Mouse (Mus musculus): ENCODE measurements around the gene Sytl5. TPM values are rescaled to one million over a fixed set of nuclear protein-coding genes. Genes with fewer than 3 reads are reported as not detected.
A peak's percentile ranks its signal among the peaks of the same experiment; 100 is the strongest.

Gene Sytl5
- 0.33 and 0.51 TPM in 2 replicates for polyA plus RNA-seq (2012; rRNA removed)

GRCm38 (mm10) chrX:9885322-9885721 lies at the start of gene Sytl5:
Sytl5 (plus strand) TSS chrX:9885622.
- DNase-seq (ENCODE audit: low read depth): no peak
- no peak for TF ChIP-seq CTCF (IDR thresholded peaks at IDR 0.05; ENCODE audit: borderline replicate concordance, extremely low read depth, insufficient read depth, insufficient read length)
- TF ChIP-seq POLR2A (IDR thresholded peaks at IDR 0.05; ENCODE audit: borderline replicate concordance, extremely low read depth, insufficient read depth, insufficient read length, poor library complexity, severe bottlenecking): no peak

GRCm38 (mm10) chrX:9846628-9847027 lies 38.8 kb upstream of the Sytl5 start, which contains the start of gene Hypm:
Hypm (plus strand) TSS chrX:9846928.
- no peak for DNase-seq (ENCODE audit: low read depth)
- TF ChIP-seq POLR2A (IDR thresholded peaks at IDR 0.05; ENCODE audit: borderline replicate concordance, extremely low read depth, insufficient read depth, insufficient read length, poor library complexity, severe bottlenecking) (no peak), CTCF (IDR thresholded peaks at IDR 0.05; ENCODE audit: borderline replicate concordance, extremely low read depth, insufficient read depth, insufficient read length) (no peak)

- no peak for DNase-seq (ENCODE audit: low read depth)
- TF ChIP-seq CTCF (IDR thresholded peaks at IDR 0.05; ENCODE audit: borderline replicate concordance, extremely low read depth, insufficient read depth, insufficient read length): no peak
- TF ChIP-seq POLR2A (IDR thresholded peaks at IDR 0.05; ENCODE audit: borderline replicate concordance, extremely low read depth, insufficient read depth, insufficient read length, poor library complexity, severe bottlenecking): no peak
Measured at GRCm38 (mm10) chrX:9849403-9849802, 36.0 kb upstream of the Sytl5 start, which contains the start of gene H2al3. H2al3 (plus strand) TSS chrX:9849703.

DNA sequence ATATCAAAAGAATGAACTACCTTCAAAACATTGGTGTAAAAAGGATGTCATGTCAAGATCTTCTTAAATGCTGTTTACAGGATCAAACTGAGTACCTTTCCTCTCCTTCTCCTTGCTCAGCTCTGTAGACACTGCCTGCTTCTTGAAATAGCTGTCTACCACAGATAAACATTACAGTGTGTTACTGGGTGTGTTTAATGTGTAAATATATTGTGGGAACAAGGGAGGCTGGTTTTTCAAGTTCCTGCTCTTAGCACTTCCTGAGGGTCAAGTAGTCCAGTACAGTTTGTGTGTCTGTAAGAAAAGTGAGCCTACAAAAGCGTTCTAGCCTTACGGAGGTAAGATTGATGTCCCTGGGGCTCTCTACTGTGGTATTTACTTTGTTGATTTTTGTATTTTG lies 23.6 kb upstream of the Sytl5 start:
- TF ChIP-seq CTCF (IDR thresholded peaks at IDR 0.05; ENCODE audit: borderline replicate concordance, extremely low read depth, insufficient read depth, insufficient read length) (no peak), POLR2A (IDR thresholded peaks at IDR 0.05; ENCODE audit: borderline replicate concordance, extremely low read depth, insufficient read depth, insufficient read length, poor library complexity, severe bottlenecking) (no peak)
- no peak for DNase-seq (ENCODE audit: low read depth)

- DNase-seq (ENCODE audit: low read depth): no peak
- TF ChIP-seq CTCF (IDR thresholded peaks at IDR 0.05; ENCODE audit: borderline replicate concordance, extremely low read depth, insufficient read depth, insufficient read length) (no peak), POLR2A (IDR thresholded peaks at IDR 0.05; ENCODE audit: borderline replicate concordance, extremely low read depth, insufficient read depth, insufficient read length, poor library complexity, severe bottlenecking) (no peak)
Measured at GRCm38 (mm10) chrX:9875519-9875918, 9.9 kb upstream of the Sytl5 start.

GRCm38 (mm10) chrX:9909572-9909971 lies 24.1 kb downstream of the Sytl5 start:
- no peak for TF ChIP-seq POLR2A (IDR thresholded peaks at IDR 0.05; ENCODE audit: borderline replicate concordance, extremely low read depth, insufficient read depth, insufficient read length, poor library complexity, severe bottlenecking)
- no peak for TF ChIP-seq CTCF (IDR thresholded peaks at IDR 0.05; ENCODE audit: borderline replicate concordance, extremely low read depth, insufficient read depth, insufficient read length)
- no peak for DNase-seq (ENCODE audit: low read depth)

- DNase-seq (ENCODE audit: low read depth): peak; percentile 5
- TF ChIP-seq CTCF (IDR thresholded peaks at IDR 0.05; ENCODE audit: borderline replicate concordance, extremely low read depth, insufficient read depth, insufficient read length): no peak
- TF ChIP-seq POLR2A (IDR thresholded peaks at IDR 0.05; ENCODE audit: borderline replicate concordance, extremely low read depth, insufficient read depth, insufficient read length, poor library complexity, severe bottlenecking): no peak
Measured at GRCm38 (mm10) chrX:9933839-9934238, 48.4 kb downstream of the Sytl5 start.

DNA sequence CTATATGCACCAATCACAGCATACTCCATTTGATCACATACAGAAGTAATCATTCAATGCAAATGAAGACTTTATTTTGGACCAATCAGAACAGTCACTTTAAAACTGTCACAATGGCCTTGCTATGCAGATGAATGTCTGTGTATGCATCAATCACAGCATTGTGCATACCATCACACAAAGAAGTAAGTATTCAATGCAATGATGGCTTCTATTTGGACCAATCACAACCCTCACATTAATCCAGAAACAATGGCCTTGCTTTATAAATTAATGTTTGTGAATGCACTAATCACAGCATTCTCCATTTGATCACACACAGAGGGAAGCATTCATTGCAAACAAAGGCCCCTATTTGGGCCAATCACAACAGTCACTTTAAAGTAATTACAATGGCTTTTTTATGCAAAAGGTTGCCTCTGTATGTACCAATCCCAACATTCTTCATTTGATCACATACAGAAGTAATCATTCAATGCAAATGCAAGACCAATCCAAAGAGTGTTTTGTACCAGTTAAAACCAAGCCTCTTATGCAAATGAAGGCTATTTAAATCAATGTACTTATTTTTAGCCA lies 98.8 kb downstream of the Sytl5 start:
- DNase-seq (ENCODE audit: low read depth): peak; percentile 66
- TF ChIP-seq POLR2A (IDR thresholded peaks at IDR 0.05; ENCODE audit: borderline replicate concordance, extremely low read depth, insufficient read depth, insufficient read length, poor library complexity, severe bottlenecking): no peak
- TF ChIP-seq CTCF (IDR thresholded peaks at IDR 0.05; ENCODE audit: borderline replicate concordance, extremely low read depth, insufficient read depth, insufficient read length): no peak

DNA sequence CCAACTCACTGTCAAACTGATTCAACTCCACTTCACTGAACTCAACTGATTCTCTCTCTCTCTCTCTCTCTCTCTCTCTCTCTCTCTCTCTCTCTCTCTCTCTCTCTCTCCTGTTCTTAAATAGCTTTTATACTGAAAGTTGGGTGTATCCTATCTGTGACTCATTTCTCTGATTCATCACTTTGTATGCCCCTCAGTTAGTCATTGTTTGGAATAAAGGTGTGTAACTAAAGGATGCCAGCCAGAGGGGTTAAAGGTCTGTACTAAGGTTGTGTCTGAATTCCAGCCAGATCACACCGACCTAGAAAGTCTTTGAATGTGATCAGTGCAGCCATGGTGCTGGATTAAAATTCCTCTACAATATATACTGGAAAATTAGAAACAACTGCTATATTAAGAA lies 115.3 kb downstream of the Sytl5 start:
- DNase-seq (ENCODE audit: low read depth): no peak
- TF ChIP-seq POLR2A (IDR thresholded peaks at IDR 0.05; ENCODE audit: borderline replicate concordance, extremely low read depth, insufficient read depth, insufficient read length, poor library complexity, severe bottlenecking): no peak
- TF ChIP-seq CTCF (IDR thresholded peaks at IDR 0.05; ENCODE audit: borderline replicate concordance, extremely low read depth, insufficient read depth, insufficient read length): no peak

DNA sequence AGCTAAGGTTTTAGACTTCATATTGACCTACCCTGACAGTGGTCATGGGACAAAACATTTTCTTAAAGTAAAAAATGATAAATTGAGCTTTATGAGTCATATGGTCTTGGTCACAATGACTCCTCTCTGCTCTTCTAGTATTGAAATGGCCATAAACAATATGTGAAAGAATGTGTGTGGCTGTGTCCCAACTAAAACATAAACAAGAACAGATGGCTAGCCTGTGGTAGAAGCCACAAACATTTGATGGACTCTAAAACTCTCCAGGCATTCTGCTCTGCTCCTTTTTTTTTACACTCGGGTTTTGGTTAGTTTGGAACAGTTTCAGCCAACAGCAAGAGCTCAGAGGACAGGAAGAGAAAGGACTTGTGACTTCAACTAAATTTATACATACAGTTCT lies 120.5 kb downstream of the Sytl5 start:
- TF ChIP-seq CTCF (IDR thresholded peaks at IDR 0.05; ENCODE audit: borderline replicate concordance, extremely low read depth, insufficient read depth, insufficient read length) (no peak), POLR2A (IDR thresholded peaks at IDR 0.05; ENCODE audit: borderline replicate concordance, extremely low read depth, insufficient read depth, insufficient read length, poor library complexity, severe bottlenecking) (no peak)
- DNase-seq (ENCODE audit: low read depth): no peak

- TF ChIP-seq CTCF (IDR thresholded peaks at IDR 0.05; ENCODE audit: borderline replicate concordance, extremely low read depth, insufficient read depth, insufficient read length) (no peak), POLR2A (IDR thresholded peaks at IDR 0.05; ENCODE audit: borderline replicate concordance, extremely low read depth, insufficient read depth, insufficient read length, poor library complexity, severe bottlenecking) (no peak)
- peak; percentile 38 for DNase-seq (ENCODE audit: low read depth)
Measured at GRCm38 (mm10) chrX:10007675-10008270, 122.4 kb downstream of the Sytl5 start.

GRCm38 (mm10) chrX:10010202-10010601 lies 124.8 kb downstream of the Sytl5 start:
- peak; percentile 70 for DNase-seq (ENCODE audit: low read depth)
- TF ChIP-seq POLR2A (IDR thresholded peaks at IDR 0.05; ENCODE audit: borderline replicate concordance, extremely low read depth, insufficient read depth, insufficient read length, poor library complexity, severe bottlenecking) (no peak), CTCF (IDR thresholded peaks at IDR 0.05; ENCODE audit: borderline replicate concordance, extremely low read depth, insufficient read depth, insufficient read length) (no peak)
